Mouse (Mus musculus) left cerebral cortex, postnatal 25 days (tissue): Measurements from ENCODE around the gene Ralgds. TPM values are rescaled to one million over a fixed set of nuclear protein-coding genes. Genes with fewer than 3 reads are reported as not detected.
"Not testable (repeated sequence)": the region's sequence is repeated elsewhere in the genome, so short reads cannot be mapped to it uniquely, and the experiment has no call there.

Experiments
- DNase-seq, 2 experiments: peaks; one replicate each; pipeline ENCODE4 v3.0.0; 2022; ENCODE audit warnings: low spot score in 2 of 2, mixed read lengths in 1 of 2
- intact Hi-C: fragments of 180-260 bp; cut with DNase I; formaldehyde crosslinking; loops from one replicate; pipeline ENCODE4 v1.15.1; 2025
- total RNA-seq, 2 experiments: library from RNA; stranded (reverse); gene quantifications; 2 replicates each; pipeline ENCODE4 v1.2.3; 2021

The Ralgds gene
- total RNA-seq, 2 experiments from 2014 or later, result 86.4 to 92.7 TPM

GRCm38 (mm10) chr2:28498431-28498830 is 14.5 kb upstream of the Ralgds start:
- intact Hi-C loops, result no loop called here

GRCm38 (mm10) chr2:28502987-28503386 is 9.9 kb upstream of the Ralgds start:
- intact Hi-C loops, result no loop called here
- DNase-seq, result no peak

More at GRCm38 (mm10) chr2:28498431-28498830, 14.5 kb upstream of the Ralgds start:
- no peak for DNase-seq

GRCm38 (mm10) chr2:28504676-28505075 is 8.2 kb upstream of the Ralgds start:
- DNase-seq, result no peak
- intact Hi-C loops, result no loop called here

GRCm38 (mm10) chr2:28505795-28506194 is 7.1 kb upstream of the Ralgds start, which contains the start of gene Gm10134:
TSS of gene Gm10134 (plus strand) at chr2:28506095.
- intact Hi-C loops, result no loop called here
- no peak for DNase-seq

GRCm38 (mm10) chr2:28506291-28506690 is 6.6 kb upstream of the Ralgds start:
- intact Hi-C loops, result no loop called here
- no peak for DNase-seq

GRCm38 (mm10) chr2:28511600-28511999 is 1.3 kb upstream of the Ralgds start:
- intact Hi-C loops, result not testable (repeated sequence)

GRCm38 (mm10) chr2:28513431-28514370 is 776 bp downstream of the Ralgds start:
- intact Hi-C loops, result loop anchor here (1.0 to 2.0 kb wide), 2 partner anchors 34 to 69 kb away; partner anchors contain the start of gene Gtf3c5
- DNase-seq, result peak in 1 of 2 experiments; percentile 45

More at GRCm38 (mm10) chr2:28511600-28511999, 1.3 kb upstream of the Ralgds start:
- DNase-seq, result not testable (repeated sequence)

- peak; percentile 82 to 86 for DNase-seq
- intact Hi-C loops, result loop anchor here (1.0 to 2.0 kb wide), 2 partner anchors 33 to 68 kb away; partner anchors contain the start of gene Gtf3c5
Measured at GRCm38 (mm10) chr2:28514489-28514888, 1.6 kb downstream of the Ralgds start.

GRCm38 (mm10) chr2:28517206-28517909 is 4.4 kb downstream of the Ralgds start:
- intact Hi-C loops, result no loop called here
- DNase-seq, result peak; percentile 59 to 72

- DNase-seq, result peak; percentile 78 to 94
- intact Hi-C loops, result no loop called here
Measured at GRCm38 (mm10) chr2:28518231-28518630, 5.3 kb downstream of the Ralgds start.

GRCm38 (mm10) chr2:28520581-28520980 is 7.7 kb downstream of the Ralgds start:
- no peak for DNase-seq
- intact Hi-C loops, result no loop called here

- intact Hi-C loops, result no loop called here
- peak; percentile 66 to 80 for DNase-seq
Measured at GRCm38 (mm10) chr2:28521571-28522151, 8.7 kb downstream of the Ralgds start.

GRCm38 (mm10) chr2:28522166-28522565 is 9.2 kb downstream of the Ralgds start:
- intact Hi-C loops, result no loop called here
- DNase-seq, result no peak

- intact Hi-C loops, result loop anchor here (1.0 kb wide), 1 partner anchor 10 kb away; no protein-coding TSS in a partner anchor
- DNase-seq, result peak; percentile 82 to 96
Measured at GRCm38 (mm10) chr2:28523643-28524117, 10.8 kb downstream of the Ralgds start.

- intact Hi-C loops, result no loop called here
- no peak for DNase-seq
Measured at GRCm38 (mm10) chr2:28524406-28524805, 11.5 kb downstream of the Ralgds start.

GRCm38 (mm10) chr2:28525219-28525942 is 12.5 kb downstream of the Ralgds start:
- intact Hi-C loops, result no loop called here
- peak in 1 of 2 experiments; percentile 59 for DNase-seq

GRCm38 (mm10) chr2:28525943-28526876 is 13.3 kb downstream of the Ralgds start:
- no peak for DNase-seq
- intact Hi-C loops, result no loop called here
